Mouse (Mus musculus): ENCODE results near the gene Sco1.
"Not testable (repeated sequence)": the region's sequence is repeated elsewhere in the genome, so short reads cannot be mapped to it uniquely, and the experiment has no call there.

Gene Sco1

DNA sequence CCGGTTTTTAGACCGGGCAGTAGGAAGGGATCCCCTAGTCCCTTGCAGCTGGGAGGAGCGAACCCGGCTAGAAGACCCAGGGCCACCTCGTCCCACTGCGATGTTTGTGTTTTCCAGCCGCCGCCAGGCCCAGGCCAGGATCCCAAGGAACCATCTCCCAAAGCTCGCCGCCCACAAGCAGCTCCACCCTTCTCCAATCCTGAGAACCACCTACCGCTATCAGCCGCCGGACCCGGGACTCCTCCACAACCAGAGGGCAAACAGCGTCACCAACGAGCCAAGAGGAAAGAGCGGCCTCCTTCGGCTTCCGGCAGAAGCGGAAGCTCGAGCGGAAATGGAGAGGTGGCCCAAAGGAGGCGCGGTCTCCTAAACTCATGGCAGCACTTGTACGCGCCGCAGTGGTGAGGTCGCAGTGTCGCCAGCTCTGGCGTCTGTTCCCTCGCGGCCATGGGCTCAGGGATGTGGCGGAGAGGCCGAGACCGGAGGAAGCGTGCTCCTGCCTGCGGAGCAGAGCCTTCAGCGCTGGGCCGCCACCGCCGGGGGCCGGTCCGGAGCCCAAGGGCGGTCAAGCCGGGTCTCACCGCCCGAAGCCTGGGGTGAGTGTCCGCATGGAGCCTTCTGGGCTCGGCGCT is at the start of gene Sco1, which contains the start of gene Adprm:
TSS of gene Sco1 (plus strand) at position 350 of the 632 bp plus-strand sequence.
TSS of gene Adprm (minus strand) at position 274 of the 632 bp plus-strand sequence.
- DNase-seq (ENCODE audit: low spot score) = peak; percentile 91

- DNase-seq (ENCODE audit: low spot score) = no peak
Measured at GRCm38 (mm10) chr11:67002911-67003310, 49.6 kb upstream of the Sco1 start.

- DNase-seq (ENCODE audit: low spot score) = no peak
Measured at GRCm38 (mm10) chr11:67007961-67008360, 44.5 kb upstream of the Sco1 start.

GRCm38 (mm10) chr11:67008528-67008927 is 43.9 kb upstream of the Sco1 start:
- no peak for DNase-seq (ENCODE audit: low spot score)

DNA sequence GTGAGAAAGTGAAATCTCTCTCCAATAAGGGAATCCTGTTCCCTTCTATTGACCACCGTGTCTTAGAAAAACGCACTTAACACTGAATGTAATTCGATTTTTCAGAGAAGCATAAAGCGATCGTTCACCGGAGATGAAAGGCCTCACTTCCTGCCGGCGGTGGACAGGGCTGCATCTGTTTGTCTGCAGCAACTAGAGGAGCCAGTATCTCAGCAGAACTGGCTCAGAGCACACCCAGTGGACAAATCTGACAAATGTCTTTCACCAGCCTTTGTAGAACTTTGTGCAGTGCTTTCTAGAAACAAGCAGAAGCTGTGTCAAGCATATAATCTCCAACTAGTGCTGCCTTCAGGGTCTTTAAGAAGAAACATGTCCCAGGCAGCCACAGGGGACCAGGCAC is 42.0 kb upstream of the Sco1 start:
- DNase-seq (ENCODE audit: low spot score) = no peak

- DNase-seq (ENCODE audit: low spot score) = no peak
Measured at GRCm38 (mm10) chr11:67011635-67012034, 40.8 kb upstream of the Sco1 start.

GRCm38 (mm10) chr11:67017801-67018591 is 34.5 kb upstream of the Sco1 start:
- DNase-seq (ENCODE audit: low spot score) = no peak

DNA sequence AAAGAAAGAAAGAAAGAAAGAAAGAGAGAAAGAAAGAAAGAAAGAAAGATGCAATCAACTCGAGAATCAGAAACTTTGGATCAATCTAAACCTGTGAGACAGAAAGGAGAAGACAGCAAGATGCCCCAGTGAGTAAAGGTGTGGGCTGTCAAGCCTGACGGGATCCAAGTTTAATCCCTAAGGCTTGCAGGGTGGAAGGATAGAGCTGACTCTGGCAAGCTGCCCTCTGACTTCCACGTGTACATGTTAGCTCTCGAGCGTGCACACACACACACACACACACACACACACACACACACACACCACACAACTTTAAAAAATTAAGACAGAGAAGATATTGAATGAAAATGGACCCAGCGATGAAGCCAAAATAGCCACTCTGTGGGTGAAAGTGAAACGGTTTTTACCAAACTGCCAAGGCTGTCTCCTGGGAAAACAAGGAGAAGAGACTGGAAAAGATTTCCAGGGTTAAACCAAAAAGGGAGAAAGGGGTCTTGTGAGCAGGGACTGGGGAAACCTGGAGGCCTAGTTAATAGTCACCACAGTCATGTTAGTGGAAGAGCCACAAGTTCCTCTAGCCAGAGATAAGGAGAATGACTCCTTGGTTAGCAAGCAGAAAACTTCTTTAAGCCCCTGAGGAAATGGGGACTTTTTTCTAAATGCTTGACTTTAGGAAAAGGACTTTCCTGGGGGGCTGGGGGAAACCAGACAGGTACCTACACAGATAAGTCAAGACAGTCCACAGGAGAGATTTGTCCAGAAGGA is 32.6 kb upstream of the Sco1 start:
- no peak for DNase-seq (ENCODE audit: low spot score)

- peak; percentile 59 for DNase-seq (ENCODE audit: low spot score)
Measured at GRCm38 (mm10) chr11:67020948-67021347, 31.5 kb upstream of the Sco1 start.

DNA sequence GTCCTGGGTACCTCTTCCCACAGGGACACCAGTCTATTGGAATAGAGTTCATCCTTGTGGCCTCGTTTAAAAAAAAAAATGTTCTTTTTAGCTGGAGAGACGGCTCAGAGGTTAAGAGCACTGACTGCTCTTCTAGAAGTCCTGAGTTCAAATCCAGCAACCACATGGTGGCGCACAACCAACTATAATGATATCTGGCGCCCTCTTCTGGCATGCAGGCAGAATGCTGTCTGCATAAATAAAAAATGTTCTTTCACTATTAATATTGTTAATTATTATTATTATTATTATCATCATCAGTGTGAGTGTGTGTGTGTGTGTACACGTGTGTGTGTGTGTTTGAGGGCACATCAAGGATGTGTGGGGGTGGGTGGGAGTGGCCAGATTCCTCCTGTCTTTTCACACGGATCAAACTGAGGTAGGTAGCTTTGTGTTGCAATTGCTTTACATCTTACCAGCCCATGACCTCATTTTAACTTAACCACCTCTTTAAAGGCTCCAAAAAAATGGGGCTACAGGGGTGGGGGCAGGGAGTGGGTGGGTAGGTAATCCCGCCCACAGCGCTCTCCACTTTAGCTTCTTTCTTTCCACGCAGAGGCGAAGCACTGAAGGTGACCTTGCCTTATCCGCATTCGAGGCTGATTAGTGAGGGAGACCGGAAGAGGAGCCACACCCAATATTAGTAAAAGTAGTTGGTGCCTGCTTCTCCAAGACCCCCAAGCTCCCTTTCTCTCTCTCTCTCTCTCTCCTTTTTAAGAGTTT is 29.9 kb upstream of the Sco1 start:
- DNase-seq (ENCODE audit: low spot score) = no peak

DNA sequence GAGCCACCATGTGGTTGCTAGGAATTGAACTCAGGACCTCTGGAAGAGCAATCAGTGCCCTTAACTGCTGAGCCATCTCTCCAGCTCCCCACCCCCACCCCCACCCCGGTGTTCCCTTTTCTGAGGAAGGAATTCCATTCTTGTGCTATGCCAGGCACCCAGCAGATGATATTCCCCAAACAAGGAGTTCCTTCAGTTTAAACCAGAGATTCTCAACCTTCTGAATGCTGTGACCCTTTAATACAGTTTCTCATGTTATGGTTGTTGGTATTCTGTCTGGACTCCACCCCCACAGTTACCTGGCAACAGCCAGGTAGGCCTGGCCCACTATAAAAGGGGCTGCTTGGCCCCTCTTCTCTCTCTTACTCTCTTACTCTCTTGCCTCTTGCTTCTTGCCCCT is 29.3 kb upstream of the Sco1 start:
- not testable (repeated sequence) for DNase-seq (ENCODE audit: low spot score)

DNA sequence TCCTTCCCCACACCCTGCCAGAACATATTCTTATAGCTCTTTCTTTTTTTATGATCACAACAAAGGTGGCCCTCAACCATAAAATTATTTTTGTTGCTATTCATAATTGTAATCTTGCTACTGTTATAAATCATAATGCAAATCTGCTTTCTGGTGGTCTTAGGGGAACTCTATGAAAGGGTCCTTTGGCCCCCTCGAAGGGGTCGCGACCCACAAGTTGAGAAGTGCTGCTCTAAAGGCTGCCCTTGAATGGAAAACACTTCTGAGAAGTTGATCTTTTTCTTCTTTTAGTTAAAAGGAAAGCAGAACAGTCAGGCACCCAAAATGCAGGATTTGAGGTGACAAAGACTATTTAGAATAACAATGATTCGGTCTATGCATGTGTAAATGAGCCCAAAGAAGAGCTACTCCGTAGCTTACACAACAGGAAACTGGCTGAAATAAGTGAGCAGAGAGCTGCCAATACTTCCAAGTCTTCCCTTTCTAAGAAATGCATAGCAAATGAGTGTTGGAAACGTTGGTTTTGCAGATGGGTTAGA is 28.6 kb upstream of the Sco1 start:
- DNase-seq (ENCODE audit: low spot score) = no peak

- peak; percentile 98 for DNase-seq (ENCODE audit: low spot score)
Measured at GRCm38 (mm10) chr11:67024867-67025477, 27.5 kb upstream of the Sco1 start, which contains the start of gene Tmem220. Tmem220 (plus strand) TSS chr11:67025154.

DNA sequence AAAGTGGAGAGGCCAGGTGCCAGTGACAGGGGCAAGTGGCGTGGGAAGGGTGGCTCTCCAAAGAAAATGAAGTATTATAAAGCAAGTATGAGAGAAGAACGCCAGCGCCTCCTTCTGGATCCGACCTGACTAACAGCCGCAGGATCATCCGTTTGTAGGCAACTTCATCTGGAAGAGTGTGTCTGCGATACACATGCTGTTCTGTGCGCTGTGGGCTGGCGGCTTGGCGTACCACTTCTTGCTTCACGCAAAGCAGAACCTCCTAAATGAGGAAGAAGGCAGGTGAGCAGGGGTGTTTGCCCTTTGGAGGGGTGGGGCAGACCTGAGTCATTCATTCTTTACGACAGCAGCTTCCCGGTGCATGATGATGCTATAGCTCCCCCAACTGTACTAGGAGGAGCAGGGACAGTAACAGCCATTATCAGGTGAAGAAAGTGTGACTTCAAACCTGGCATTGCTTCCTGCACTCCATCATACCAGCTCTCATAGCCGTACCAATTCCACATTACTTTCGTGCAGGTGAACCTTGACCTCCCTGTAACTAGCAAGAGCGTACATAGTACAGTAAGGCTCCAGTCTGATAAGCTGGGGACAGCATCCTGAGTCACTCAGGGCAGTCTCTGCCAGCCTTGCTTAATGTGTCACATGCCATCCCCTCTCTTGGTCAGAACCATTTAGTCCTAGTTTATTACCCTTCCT is 21.4 kb upstream of the Sco1 start:
- DNase-seq (ENCODE audit: low spot score) = no peak

GRCm38 (mm10) chr11:67031603-67031915 is 20.9 kb upstream of the Sco1 start:
- DNase-seq (ENCODE audit: low spot score) = no peak

DNA sequence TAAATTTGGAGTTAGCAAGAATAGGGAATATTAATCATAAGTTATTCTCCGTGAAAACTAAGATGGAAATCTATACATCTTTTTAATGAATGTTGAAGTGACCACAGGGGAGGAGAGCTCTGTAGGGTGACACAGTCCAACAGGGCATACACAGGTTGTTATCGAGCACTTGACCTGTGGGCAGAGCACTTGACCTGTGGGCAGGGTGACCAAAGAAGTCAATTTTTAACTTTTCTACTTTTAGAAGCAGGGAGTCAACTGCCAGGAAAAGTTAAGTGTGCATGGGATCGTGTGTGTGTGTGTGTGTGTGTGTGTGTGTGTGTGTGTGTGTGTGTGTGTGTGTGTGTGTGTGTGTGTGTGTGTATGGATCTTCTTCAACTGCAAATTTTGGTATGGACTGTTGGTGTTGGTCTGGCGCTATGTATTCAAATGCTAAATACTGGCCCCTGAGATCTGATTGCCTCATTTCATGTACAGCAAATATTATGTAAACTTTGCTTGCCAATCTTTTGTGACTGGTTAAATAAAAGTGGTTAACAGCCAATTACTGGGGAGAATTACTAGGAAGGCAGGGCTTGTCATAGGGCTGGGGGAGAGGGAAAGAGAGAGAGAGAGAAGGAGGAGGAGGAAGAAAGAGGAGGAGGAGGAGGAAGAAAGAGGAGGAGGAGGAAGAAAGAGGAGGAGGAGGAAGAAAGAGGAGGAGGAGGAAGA is 17.5 kb upstream of the Sco1 start:
- DNase-seq (ENCODE audit: low spot score) = no peak

DNA sequence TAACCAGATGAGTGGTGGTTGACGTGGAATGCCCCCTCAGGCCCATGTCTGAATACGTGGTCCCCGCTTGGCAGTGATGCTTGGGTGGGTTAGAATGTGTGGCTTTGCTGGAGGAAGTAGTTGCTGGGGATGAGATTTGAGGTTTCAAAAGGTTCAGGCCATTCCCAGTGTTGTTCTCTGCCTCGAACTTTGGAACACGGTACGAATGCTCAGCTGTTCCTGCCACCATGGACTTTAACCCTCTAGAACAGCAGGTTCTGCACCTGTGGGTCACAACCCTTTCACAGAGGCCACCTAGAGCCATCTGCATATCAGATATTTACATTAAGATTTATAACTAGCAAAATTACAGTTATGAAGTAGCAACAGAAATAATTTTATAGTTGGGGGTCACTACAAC is 16.2 kb upstream of the Sco1 start:
- no peak for DNase-seq (ENCODE audit: low spot score)

DNA sequence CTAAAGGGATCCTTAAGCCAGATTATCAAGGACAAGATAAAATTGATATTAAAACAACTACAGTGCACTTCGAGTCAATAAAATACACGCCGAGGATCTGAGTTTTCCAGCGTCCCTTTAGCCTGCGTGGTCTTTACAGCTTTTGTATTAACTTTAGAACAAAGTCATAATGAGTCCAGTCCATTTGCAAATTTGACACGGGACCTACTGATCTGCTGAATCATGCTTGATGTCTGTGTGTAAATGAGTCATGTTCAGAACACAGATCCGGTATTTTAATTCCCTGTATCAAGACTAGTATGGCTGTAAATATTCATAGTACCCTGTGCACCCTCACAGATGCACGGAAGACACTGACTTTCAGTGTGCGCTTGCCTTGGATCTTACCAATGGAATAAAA is 15.6 kb upstream of the Sco1 start:
- DNase-seq (ENCODE audit: low spot score) = no peak

GRCm38 (mm10) chr11:67039799-67040198 is 12.7 kb upstream of the Sco1 start:
- DNase-seq (ENCODE audit: low spot score) = no peak

- DNase-seq (ENCODE audit: low spot score) = no peak
Measured at GRCm38 (mm10) chr11:67040483-67040882, 12.0 kb upstream of the Sco1 start.

All from yolk sac, embryonic 10.5 days (tissue).